Mouse (Mus musculus) activated CD4-positive, CD25-positive, alpha-beta regulatory T cell (primary cell): ENCODE data around the gene Ddc. TPM values are rescaled to one million over a fixed set of nuclear protein-coding genes. Genes with fewer than 3 reads are reported as not detected.

Source experiments
- polyA plus RNA-seq, 2 experiments: library from polyadenylated mRNA; unstranded; fragments of 100-300 nt; shearing (Covaris generic); gene quantifications; one replicate each; pipeline ENCODE4 v1.2.1; 2017

The Ddc gene
- polyA plus RNA-seq = 1 to 10 TPM in 1 of 2 experiments, under 1 TPM in 1; 0.68 to 6.5 TPM

DNA sequence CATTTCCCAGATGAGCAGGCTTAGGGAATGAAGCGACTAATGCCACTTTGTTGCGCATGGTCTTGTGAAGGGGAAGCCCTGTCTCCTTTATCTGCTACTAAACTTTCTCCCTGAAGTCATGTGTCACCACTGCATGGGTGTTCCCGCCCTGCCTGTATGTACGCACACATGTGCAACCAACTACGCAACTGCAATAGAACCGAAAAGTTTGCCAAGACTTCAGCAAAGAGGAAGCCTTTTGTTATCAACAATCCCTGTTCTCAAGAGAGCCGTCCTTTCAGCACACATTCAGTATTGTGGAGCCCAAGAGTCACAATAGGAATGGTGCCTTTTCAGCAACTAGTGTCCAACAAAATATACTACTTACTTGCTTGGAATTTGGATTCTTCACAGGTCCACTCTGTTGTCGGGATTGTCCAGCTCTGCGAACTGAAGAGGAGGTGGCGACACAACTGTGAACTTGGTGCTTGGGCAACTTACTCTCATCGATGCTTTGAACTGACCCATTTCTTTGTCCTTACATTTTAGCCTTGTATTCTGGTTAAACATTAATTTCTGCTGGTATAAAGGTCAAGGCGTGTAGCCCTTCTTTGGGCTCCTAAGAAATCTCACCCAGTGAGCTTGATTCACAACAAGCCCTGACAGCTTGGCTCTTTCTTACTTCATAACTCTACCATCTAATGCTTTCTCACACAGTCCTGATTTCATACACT, at the start of gene Ddc:
Gene Ddc, minus strand, starts transcription at position 500 of the 713 bp plus-strand sequence.

DNA sequence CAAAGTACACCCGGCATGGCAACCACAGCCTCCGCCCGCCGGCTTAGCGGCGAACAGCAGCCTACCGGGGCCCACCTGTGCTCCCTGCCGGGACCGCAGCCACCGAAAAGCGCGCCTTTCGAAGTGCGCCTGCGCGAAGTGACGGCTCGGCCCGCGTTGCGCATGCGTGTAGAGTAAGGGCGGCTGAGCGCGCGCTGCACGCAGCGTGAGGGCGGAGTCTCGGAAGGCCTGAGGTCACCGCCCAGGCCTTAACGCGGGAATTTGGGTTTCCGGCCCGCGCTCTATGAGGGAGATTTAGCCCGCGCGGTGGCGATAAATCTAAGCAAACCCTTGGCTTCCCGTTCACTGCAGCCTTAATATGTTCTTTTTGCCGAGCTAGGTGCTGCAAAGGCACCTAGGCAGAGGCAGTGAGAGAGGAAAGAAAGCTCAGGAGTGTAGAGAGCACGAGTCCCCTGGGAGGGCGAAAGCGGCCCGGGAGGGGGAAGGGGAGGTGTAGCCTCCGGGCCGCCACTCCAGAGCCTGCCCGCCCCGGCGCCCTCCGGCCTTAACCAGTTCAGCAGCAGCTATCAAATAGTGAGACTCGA, 89.0 kb downstream of the Ddc start, which contains the start of gene Fignl1:
Gene Fignl1, minus strand, starts transcription at position 143 of the 584 bp plus-strand sequence.

Other genes with a start within 250 kb of the Ddc start
- gene Ikzf1, start 213.1 kb downstream of the Ddc start, polyA plus RNA-seq = 100 to 1,000 TPM in 1 of 2 experiments, 10 to 100 TPM in 1; 86.8 to 150 TPM
- gene Fignl1, start 89.2 kb downstream of the Ddc start, polyA plus RNA-seq = 10 to 100 TPM; 10.7 to 15.2 TPM
- under 1 TPM in 1 of 2 experiments, not detected in 1; 0.63 TPM for gene Grb10, start 140.5 kb upstream of the Ddc start, polyA plus RNA-seq